Mouse (Mus musculus) intestine, embryonic 16.5 days (tissue): ENCODE results near the gene Ak2. TPM values are rescaled to one million over a fixed set of nuclear protein-coding genes. Genes with fewer than 3 reads are reported as not detected.

ENCODE experiments used
- ATAC-seq: fragments of 200-750 bp; cut with Nextera tagmentation; 2 replicates; pipeline ENCODE4 v1.8.0; 2017; ENCODE audit warnings: moderate TSS enrichment, moderate library complexity
- H3K27ac ChIP-seq: fragments of 300-500 bp; sonication (generic); 2 replicates; pipeline ENCODE4 v1.5.1; 2014; ENCODE audit warnings: mild to moderate bottlenecking, low read length
- H3K27me3 ChIP-seq: fragments of 300-500 bp; sonication (generic); replicated peaks from 2 replicates; pipeline ENCODE4 v1.6.1; 2014; ENCODE audit warnings: low read length, control low read depth, mixed read lengths; ENCODE audit not compliant: control insufficient read depth, insufficient read depth
- H3K36me3 ChIP-seq: fragments of 300-500 bp; sonication (generic); 2 replicates; pipeline ENCODE4 v1.6.1; 2014; ENCODE audit warnings: low read length, control low read depth; ENCODE audit not compliant: control insufficient read depth, insufficient read depth
- H3K4me1 ChIP-seq: fragments of 300-500 bp; sonication (generic); 2 replicates; pipeline ENCODE4 v1.6.1; 2014; ENCODE audit warnings: low read length, control low read depth, mixed read lengths; ENCODE audit not compliant: control insufficient read depth, insufficient read depth
- H3K4me2 ChIP-seq: fragments of 300-500 bp; sonication (generic); 2 replicates; pipeline ENCODE4 v1.6.1; 2014; ENCODE audit warnings: low read depth, low read length, control low read depth
- H3K4me3 ChIP-seq: fragments of 300-500 bp; sonication (generic); 2 replicates; pipeline ENCODE4 v1.5.1; 2014; ENCODE audit warnings: mild to moderate bottlenecking, low read length
- H3K9ac ChIP-seq: fragments of 300-500 bp; sonication (generic); 2 replicates; pipeline ENCODE4 v1.6.1; 2014; ENCODE audit warnings: low read depth, low read length
- H3K9me3 ChIP-seq: fragments of 300-500 bp; sonication (generic); 2 replicates; pipeline ENCODE4 v1.6.1; 2016; ENCODE audit warnings: low read length, control low read depth; ENCODE audit not compliant: control insufficient read depth
- WGBS: fragments of 180-500 bp; shearing (Covaris S2); extraction: QIAGEN DNeasy Blood & Tissue Kit; methylation state at CpG from one replicate; pipeline ENCODE4 v1.1.7; 2014; 5-methylcytosine and 5-hydroxymethylcytosine counted together
- polyA plus RNA-seq: library from polyadenylated mRNA; unstranded; fragments of >200 nt; fragmentation: Nextera tagmentation; extraction: Ambion mirVana; gene quantifications from 2 replicates; pipeline ENCODE4 v1.2.1, GENCODE M21; 2015

The Ak2 gene
- polyA plus RNA-seq, 1 experiment from 2014 or later: 343 TPM

GRCm38 (mm10) chr4:129031408-129031965, 39.7 kb downstream of the Ak2 start:
- no peak overlapping the region for H3K27ac ChIP-seq
- no peak for ATAC-seq
- 82% methylated on average over 8 of the region's 8 CpGs for WGBS
- no peak overlapping the region for H3K9ac ChIP-seq
- no peak overlapping the region for H3K4me2 ChIP-seq
- no peak overlapping the region for H3K4me3 ChIP-seq
- peaks cover 30% of the 10 kb centered on the region for H3K4me1 ChIP-seq
- H3K9me3 ChIP-seq: no peaks in the 10 kb centered on the region
- H3K27me3 ChIP-seq: no peaks in the 10 kb centered on the region
- H3K36me3 ChIP-seq: no peaks in the 10 kb centered on the region

DNA sequence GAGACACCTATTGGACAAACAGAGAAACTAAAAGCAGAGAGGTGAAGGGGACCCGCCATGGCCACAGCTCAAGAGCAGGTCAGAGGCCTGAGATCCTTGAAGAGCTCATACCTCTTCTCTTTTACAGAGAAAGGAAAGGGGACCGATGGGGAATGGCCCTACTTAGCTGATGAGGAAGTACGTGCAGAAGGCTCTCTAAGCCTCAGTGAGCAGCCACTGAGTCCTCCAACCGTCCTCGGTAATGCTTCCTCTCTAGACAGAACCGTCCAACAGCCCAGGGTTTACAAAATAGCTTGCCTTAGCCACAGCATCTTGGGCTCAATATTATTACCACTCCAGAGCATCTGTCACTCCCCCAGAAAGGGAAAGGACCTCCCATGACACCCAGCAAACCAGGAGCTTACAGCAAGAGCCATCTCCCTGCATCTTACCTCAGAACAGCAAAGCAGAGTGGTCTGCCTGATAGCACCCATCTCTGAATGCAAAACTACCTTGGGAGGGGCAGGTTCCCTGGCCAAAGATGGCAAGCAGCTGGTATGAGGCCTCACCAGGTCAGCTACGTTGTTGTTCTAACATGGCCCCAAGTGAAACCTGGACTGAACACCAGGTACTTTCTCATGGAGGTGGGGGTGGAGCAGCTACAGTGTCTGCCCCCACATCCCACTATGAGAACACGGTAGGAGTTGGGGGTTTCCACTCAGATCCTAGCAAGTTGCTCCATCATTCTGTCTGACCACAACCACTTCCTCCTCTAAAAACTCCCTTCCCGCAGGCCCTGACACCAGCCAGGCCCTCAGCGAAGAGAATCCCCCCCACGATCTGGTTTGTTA, 40.6 kb downstream of the Ak2 start:
- Histone ChIP-seq H3K9ac (peak overlapping the region; percentile 37; the same call in 1 of the 2 replicates), H3K4me1 (peaks cover 30% of the 10 kb centered on the region), H3K9me3 (no peaks in the 10 kb centered on the region), H3K27me3 (no peaks in the 10 kb centered on the region), H3K36me3 (no peaks in the 10 kb centered on the region), H3K27ac (peak overlapping the region; percentile 53), H3K4me3 (no peak overlapping the region), H3K4me2 (peak overlapping the region; percentile 42; the same call in 1 of the 2 replicates)
- ATAC-seq: no peak
- 68% methylated on average over 11 of the region's 11 CpGs for WGBS

GRCm38 (mm10) chr4:129032963-129033951, 41.5 kb downstream of the Ak2 start:
- Histone ChIP-seq H3K4me3 (peak overlapping the region; percentile 18), H3K4me2 (peak overlapping the region; percentile 42), H3K4me1 (peaks cover 30% of the 10 kb centered on the region), H3K9ac (peak overlapping the region; percentile 37), H3K27me3 (no peaks in the 10 kb centered on the region), H3K9me3 (no peaks in the 10 kb centered on the region), H3K36me3 (no peaks in the 10 kb centered on the region), H3K27ac (peak overlapping the region; percentile 53)
- WGBS: 14% methylated on average over 17 of the region's 17 CpGs
- ATAC-seq: peak; percentile 90

- Histone ChIP-seq H3K9ac (no peak overlapping the region), H3K4me1 (peaks cover 30% of the 10 kb centered on the region), H3K4me2 (no peak overlapping the region), H3K36me3 (no peaks in the 10 kb centered on the region), H3K9me3 (no peaks in the 10 kb centered on the region), H3K4me3 (no peak overlapping the region), H3K27ac (no peak overlapping the region; the same call in 1 of the 2 replicates), H3K27me3 (no peaks in the 10 kb centered on the region)
- ATAC-seq: no peak
- WGBS: 93% methylated on average over 3 of the region's 3 CpGs
These were observed 42.5 kb downstream of the Ak2 start for GRCm38 (mm10) chr4:129034224-129034623.

GRCm38 (mm10) chr4:129034706-129035660, 43.2 kb downstream of the Ak2 start:
- no peak overlapping the region for H3K4me2 ChIP-seq
- ATAC-seq: peak; percentile 39; the same call in 1 of the 2 replicates

GRCm38 (mm10) chr4:129035851-129036445, 44.2 kb downstream of the Ak2 start:
- H3K36me3 ChIP-seq: no peaks in the 10 kb centered on the region
- no peak overlapping the region for H3K4me3 ChIP-seq
- no peak overlapping the region for H3K4me2 ChIP-seq
- WGBS: 50% methylated on average over 7 of the region's 7 CpGs
- H3K9ac ChIP-seq: no peak overlapping the region
- ATAC-seq: no peak
- no peak overlapping the region for H3K27ac ChIP-seq
- no peaks in the 10 kb centered on the region for H3K27me3 ChIP-seq
- H3K4me1 ChIP-seq: peaks cover 30% of the 10 kb centered on the region
- no peaks in the 10 kb centered on the region for H3K9me3 ChIP-seq

More at GRCm38 (mm10) chr4:129034706-129035660, 43.2 kb downstream of the Ak2 start:
- H3K9ac ChIP-seq: no peak overlapping the region
- peak overlapping the region; percentile 39; the same call in 1 of the 2 replicates for H3K27ac ChIP-seq
- WGBS: 48% methylated on average over 13 of the region's 13 CpGs
- no peaks in the 10 kb centered on the region for H3K27me3 ChIP-seq
- H3K9me3 ChIP-seq: no peaks in the 10 kb centered on the region
- H3K4me3 ChIP-seq: no peak overlapping the region
- peaks cover 30% of the 10 kb centered on the region for H3K4me1 ChIP-seq
- H3K36me3 ChIP-seq: no peaks in the 10 kb centered on the region

DNA sequence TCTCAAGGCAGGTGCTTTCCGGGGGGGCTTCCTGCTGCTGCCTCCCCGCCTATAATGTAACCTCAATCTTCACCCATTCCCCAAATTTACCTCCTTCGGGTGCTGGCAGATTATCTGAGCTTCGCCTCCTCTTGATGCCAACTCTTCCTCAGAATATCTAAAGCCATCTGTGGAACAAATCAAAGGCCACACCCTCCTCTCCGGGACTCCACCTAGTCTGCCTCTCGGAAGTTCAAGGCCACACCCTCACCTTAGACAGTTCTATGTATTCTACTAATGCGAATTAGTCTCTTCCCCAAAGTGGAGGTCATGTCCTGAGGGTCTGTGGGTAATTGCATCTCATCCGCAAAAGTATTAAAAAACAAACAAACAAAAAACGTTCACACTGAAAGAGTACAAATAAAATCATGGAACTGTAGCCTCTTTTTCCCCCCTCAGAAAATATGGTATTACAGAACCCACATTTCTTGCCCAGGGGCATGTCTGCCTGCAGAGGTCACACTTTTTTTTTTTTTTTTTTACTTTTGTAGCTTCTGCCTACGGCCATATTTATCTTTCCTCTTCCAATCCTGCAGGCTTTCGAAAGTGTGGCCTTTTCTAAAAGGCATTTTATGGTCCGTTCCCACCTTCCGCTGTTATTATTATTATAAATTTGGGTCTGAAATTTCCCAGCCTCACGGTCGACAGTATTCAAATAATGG, 56.1 kb downstream of the Ak2 start:
- Histone ChIP-seq H3K27ac (no peak overlapping the region), H3K4me3 (peak overlapping the region; percentile 58), H3K36me3 (no peaks in the 10 kb centered on the region), H3K9me3 (no peaks in the 10 kb centered on the region), H3K4me1 (peaks cover 19% of the 10 kb centered on the region), H3K27me3 (peaks cover 8% of the 10 kb centered on the region; the same call in 1 of the 2 replicates), H3K4me2 (peak overlapping the region; percentile 94), H3K9ac (no peak overlapping the region)
- ATAC-seq: no peak
- WGBS: 16% methylated on average over 15 of the region's 15 CpGs
